Mouse (Mus musculus) midbrain, embryonic 13.5 days (tissue): ENCODE measurements around the gene Ubqln4. TPM values are rescaled to one million over a fixed set of nuclear protein-coding genes. Genes with fewer than 3 reads are reported as not detected.
A peak's percentile ranks its signal among the peaks of the same experiment; 100 is the strongest.

Experiments
- ATAC-seq: fragments of 200-750 bp; cut with Nextera tagmentation; 2 replicates; pipeline ENCODE4 v1.8.0; 2017; ENCODE audit warnings: mild to moderate bottlenecking, moderate TSS enrichment, moderate library complexity
- H3K27ac ChIP-seq: fragments of 300-500 bp; sonication (generic); 2 replicates; pipeline ENCODE4 v1.5.1; 2015; ENCODE audit warnings: inconsistent platforms, mild to moderate bottlenecking, moderate library complexity
- H3K27me3 ChIP-seq: fragments of 300-500 bp; sonication (generic); 2 replicates; pipeline ENCODE4 v1.6.1; 2015; ENCODE audit warnings: mild to moderate bottlenecking, inconsistent platforms
- H3K36me3 ChIP-seq: fragments of 300-500 bp; sonication (generic); 2 replicates; pipeline ENCODE4 v1.6.1; 2015; ENCODE audit warnings: mild to moderate bottlenecking, inconsistent platforms
- H3K4me1 ChIP-seq: fragments of 300-500 bp; sonication (generic); replicated peaks from 2 replicates; pipeline ENCODE4 v1.6.1; 2015; ENCODE audit warnings: inconsistent platforms
- H3K4me2 ChIP-seq: fragments of 300-500 bp; sonication (generic); replicated peaks from 2 replicates; pipeline ENCODE4 v1.6.1; 2015; ENCODE audit warnings: moderate library complexity, mild to moderate bottlenecking, inconsistent platforms
- H3K4me3 ChIP-seq: fragments of 300-500 bp; sonication (generic); replicated peaks from 2 replicates; pipeline ENCODE4 v1.5.1; 2015; ENCODE audit warnings: mild to moderate bottlenecking, inconsistent platforms
- H3K9ac ChIP-seq: fragments of 300-500 bp; sonication (generic); replicated peaks from 2 replicates; pipeline ENCODE4 v1.6.1; 2015; ENCODE audit warnings: mild to moderate bottlenecking, inconsistent platforms
- H3K9me3 ChIP-seq: fragments of 300-500 bp; sonication (generic); 2 replicates; pipeline ENCODE4 v1.6.1; 2016; ENCODE audit warnings: mild to moderate bottlenecking, inconsistent platforms
- WGBS: fragments of 180-500 bp; shearing (Covaris S2); methylation state at CpG from one replicate; pipeline ENCODE4 v1.1.7; 2015; 5-methylcytosine and 5-hydroxymethylcytosine counted together
- polyA plus RNA-seq: library from polyadenylated mRNA; unstranded; fragments of >200 nt; fragmentation: Nextera tagmentation; extraction: Ambion mirVana; gene quantifications from 2 replicates; pipeline ENCODE4 v1.2.1, GENCODE M21; 2015

Gene Ubqln4
- polyA plus RNA-seq, 1 experiment from 2014 or later: 46.7 TPM

GRCm38 (mm10) chr3:88536103-88536930 lies 17.2 kb upstream of the Ubqln4 start:
- WGBS: 3% methylated on average over 59 of the region's 64 CpGs
- Histone ChIP-seq H3K27me3 (no peaks in the 10 kb centered on the region), H3K9ac (peak overlapping the region; percentile 100), H3K27ac (peak overlapping the region; percentile 99), H3K4me2 (peak overlapping the region; percentile 89), H3K4me1 (peaks cover 70% of the 10 kb centered on the region), H3K4me3 (peak overlapping the region; percentile 94), H3K36me3 (peaks cover 47% of the 10 kb centered on the region), H3K9me3 (no peaks in the 10 kb centered on the region)
- no peak for ATAC-seq

- Histone ChIP-seq H3K27me3 (no peaks in the 10 kb centered on the region), H3K4me2 (peak overlapping the region; percentile 89), H3K4me3 (peak overlapping the region; percentile 94), H3K27ac (peak overlapping the region; percentile 99), H3K36me3 (peaks cover 50% of the 10 kb centered on the region), H3K9ac (peak overlapping the region; percentile 100), H3K4me1 (peaks cover 78% of the 10 kb centered on the region), H3K9me3 (no peaks in the 10 kb centered on the region)
- no peak for ATAC-seq
- WGBS: 49% methylated on average over 6 of the region's 6 CpGs
These were observed 16.4 kb upstream of the Ubqln4 start for GRCm38 (mm10) chr3:88537146-88537545.

GRCm38 (mm10) chr3:88538271-88539145 lies 15.1 kb upstream of the Ubqln4 start:
- Histone ChIP-seq H3K36me3 (peaks cover 50% of the 10 kb centered on the region), H3K9ac (peak overlapping the region; percentile 100), H3K4me3 (peak overlapping the region; percentile 28), H3K4me1 (peaks cover 82% of the 10 kb centered on the region), H3K27me3 (no peaks in the 10 kb centered on the region), H3K4me2 (peak overlapping the region; percentile 89), H3K27ac (peak overlapping the region; percentile 99), H3K9me3 (no peaks in the 10 kb centered on the region)
- no peak for ATAC-seq
- WGBS: 8% methylated on average over 9 of the region's 9 CpGs

GRCm38 (mm10) chr3:88539397-88539796 lies 14.2 kb upstream of the Ubqln4 start:
- H3K9ac ChIP-seq: peak overlapping the region; percentile 15; the same call in 1 of the 2 replicates
- peaks cover 50% of the 10 kb centered on the region for H3K36me3 ChIP-seq
- H3K9me3 ChIP-seq: no peaks in the 10 kb centered on the region
- H3K4me3 ChIP-seq: 0 out of 2 replicates have a peak overlapping the region, but pooled peaks have one; percentile 5
- peak overlapping the region; percentile 70 for H3K27ac ChIP-seq
- 2% methylated on average over 3 of the region's 3 CpGs for WGBS
- H3K4me1 ChIP-seq: peaks cover 78% of the 10 kb centered on the region
- H3K4me2 ChIP-seq: peak overlapping the region; percentile 34
- no peaks in the 10 kb centered on the region for H3K27me3 ChIP-seq
- peak; percentile 41 for ATAC-seq

GRCm38 (mm10) chr3:88540085-88540484 lies 13.5 kb upstream of the Ubqln4 start:
- H3K36me3 ChIP-seq: peaks cover 50% of the 10 kb centered on the region
- no peaks in the 10 kb centered on the region for H3K9me3 ChIP-seq
- peak overlapping the region; percentile 70 for H3K27ac ChIP-seq
- WGBS: 43% methylated on average over 5 of the region's 5 CpGs
- 0 out of 2 replicates have a peak, but pooled peaks have one; percentile 1 for ATAC-seq
- H3K4me2 ChIP-seq: peak overlapping the region; percentile 25
- H3K4me3 ChIP-seq: no peak overlapping the region
- peak overlapping the region; percentile 47 for H3K9ac ChIP-seq
- H3K4me1 ChIP-seq: peaks cover 78% of the 10 kb centered on the region
- H3K27me3 ChIP-seq: no peaks in the 10 kb centered on the region

GRCm38 (mm10) chr3:88541622-88542401 lies 11.7 kb upstream of the Ubqln4 start:
- peaks cover 63% of the 10 kb centered on the region for H3K4me1 ChIP-seq
- 63% methylated on average over 7 of the region's 7 CpGs for WGBS
- no peak overlapping the region for H3K4me2 ChIP-seq
- H3K4me3 ChIP-seq: no peak overlapping the region
- peak; percentile 12 for ATAC-seq
- H3K9ac ChIP-seq: no peak overlapping the region; the same call in 1 of the 2 replicates
- no peaks in the 10 kb centered on the region for H3K27me3 ChIP-seq
- peak overlapping the region; percentile 60 for H3K27ac ChIP-seq
- H3K36me3 ChIP-seq: peaks cover 37% of the 10 kb centered on the region
- no peaks in the 10 kb centered on the region for H3K9me3 ChIP-seq

- Histone ChIP-seq H3K4me3 (no peak overlapping the region), H3K4me1 (peaks cover 56% of the 10 kb centered on the region), H3K9me3 (no peaks in the 10 kb centered on the region), H3K4me2 (no peak overlapping the region), H3K36me3 (peaks cover 31% of the 10 kb centered on the region), H3K27me3 (no peaks in the 10 kb centered on the region), H3K9ac (no peak overlapping the region), H3K27ac (peak overlapping the region; percentile 60; the same call in 1 of the 2 replicates)
- ATAC-seq: no peak
- whole genome bisulfite sequencing: 85% methylated on average over 4 of the region's 4 CpGs
These were observed 11.1 kb upstream of the Ubqln4 start for GRCm38 (mm10) chr3:88542486-88542885.

GRCm38 (mm10) chr3:88543174-88543573 lies 10.4 kb upstream of the Ubqln4 start:
- 79% methylated on average over 8 of the region's 8 CpGs for WGBS
- H3K4me1 ChIP-seq: peaks cover 49% of the 10 kb centered on the region
- no peaks in the 10 kb centered on the region for H3K9me3 ChIP-seq
- H3K27me3 ChIP-seq: no peaks in the 10 kb centered on the region
- no peak for ATAC-seq
- peaks cover 24% of the 10 kb centered on the region for H3K36me3 ChIP-seq
- no peak overlapping the region for H3K9ac ChIP-seq
- H3K4me3 ChIP-seq: no peak overlapping the region
- H3K4me2 ChIP-seq: no peak overlapping the region
- H3K27ac ChIP-seq: 0 out of 2 replicates have a peak overlapping the region, but pooled peaks have one; percentile 60

GRCm38 (mm10) chr3:88543651-88544410 lies 9.7 kb upstream of the Ubqln4 start:
- H3K9ac ChIP-seq: no peak overlapping the region
- peaks cover 17% of the 10 kb centered on the region for H3K36me3 ChIP-seq
- H3K4me2 ChIP-seq: no peak overlapping the region
- H3K27me3 ChIP-seq: no peaks in the 10 kb centered on the region
- no peaks in the 10 kb centered on the region for H3K9me3 ChIP-seq
- no peak for ATAC-seq
- no peak overlapping the region for H3K4me3 ChIP-seq
- no peak overlapping the region for H3K27ac ChIP-seq
- WGBS: 76% methylated on average over 5 of the region's 5 CpGs
- peaks cover 43% of the 10 kb centered on the region for H3K4me1 ChIP-seq

- Histone ChIP-seq H3K27ac (no peak overlapping the region), H3K27me3 (no peaks in the 10 kb centered on the region), H3K4me3 (no peak overlapping the region), H3K4me1 (peaks cover 38% of the 10 kb centered on the region), H3K9me3 (no peaks in the 10 kb centered on the region), H3K4me2 (no peak overlapping the region), H3K9ac (peak overlapping the region; percentile 41), H3K36me3 (peaks cover 20% of the 10 kb centered on the region)
- 28% methylated on average over 5 of the region's 5 CpGs for WGBS
- ATAC-seq: no peak
These were observed 9.0 kb upstream of the Ubqln4 start for GRCm38 (mm10) chr3:88544514-88544913.
